Mouse (Mus musculus): Measurements from ENCODE around the gene Vti1a.
A peak's percentile ranks its signal among the peaks of the same experiment; 100 is the strongest.

Gene Vti1a

GRCm38 (mm10) chr19:55523340-55523739 lies 207.2 kb downstream of the Vti1a start:
- peak in 1 of 2 experiments; percentile 22 for DNase-seq (ENCODE audit: low spot score in 2 of 2)

GRCm38 (mm10) chr19:55524385-55524784 lies 208.3 kb downstream of the Vti1a start:
- DNase-seq (ENCODE audit: low spot score in 2 of 2), result no peak

DNA sequence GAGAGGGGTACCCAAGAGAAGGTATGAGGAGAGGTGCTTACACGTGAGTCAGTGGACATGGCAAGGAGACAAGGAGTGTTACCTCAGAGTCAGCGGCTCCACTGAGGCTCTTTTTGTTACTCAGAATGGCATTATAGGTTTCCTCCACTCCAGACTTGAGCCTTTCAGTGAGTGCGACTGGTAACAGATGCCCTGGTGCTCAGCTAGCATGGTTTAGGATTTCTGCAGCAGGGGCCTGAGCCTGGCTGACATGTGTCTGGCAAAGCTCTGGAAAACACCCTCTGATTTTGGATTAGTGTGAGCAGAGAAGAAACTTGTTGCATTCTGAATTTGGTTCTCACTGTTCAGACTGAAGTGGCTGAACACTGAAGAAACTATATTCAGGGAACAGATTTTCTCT lies 209.0 kb downstream of the Vti1a start:
- no peak for DNase-seq (ENCODE audit: low spot score in 2 of 2)

GRCm38 (mm10) chr19:55526717-55527235 lies 210.7 kb downstream of the Vti1a start:
- DNase-seq (ENCODE audit: low spot score in 2 of 2), result no peak

DNA sequence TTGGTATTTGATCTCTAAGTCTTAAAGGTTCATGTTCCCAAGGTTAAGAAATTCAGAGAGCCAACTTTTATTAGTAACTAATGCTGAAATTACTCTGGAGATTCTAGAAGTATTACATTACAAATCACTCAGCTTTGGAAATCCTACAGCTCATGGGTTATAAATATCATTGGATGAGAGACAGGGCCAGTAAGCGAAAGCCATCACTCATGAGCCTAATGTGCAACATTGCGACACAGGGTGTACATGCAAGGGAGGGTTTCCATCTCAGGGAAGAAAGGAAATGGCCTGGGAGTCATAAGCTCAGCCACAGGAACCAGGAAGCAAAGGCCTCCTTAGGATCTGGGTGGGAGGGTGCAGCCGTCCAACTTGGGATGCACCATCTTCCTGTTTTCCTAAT lies 213.9 kb downstream of the Vti1a start:
- no peak for DNase-seq (ENCODE audit: low spot score in 2 of 2)

DNA sequence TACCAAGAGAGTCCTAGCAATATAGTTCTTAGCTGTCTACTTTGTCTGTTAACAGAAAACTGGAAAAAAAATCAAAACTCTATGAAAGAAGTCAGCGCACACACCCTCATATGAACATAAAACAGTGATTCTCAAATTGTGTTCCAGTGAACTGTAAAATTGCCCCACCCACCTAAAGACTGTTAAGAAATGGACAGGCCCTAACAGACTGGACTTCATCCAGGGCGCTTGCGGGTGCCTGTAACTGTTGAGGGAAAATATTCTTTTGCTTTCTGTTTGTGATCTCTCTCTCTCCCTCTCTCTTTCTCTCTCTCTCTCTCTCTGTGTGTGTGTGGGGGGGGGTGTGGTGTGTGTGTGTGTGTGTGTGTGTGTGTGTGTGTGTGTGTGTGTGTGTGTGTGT lies 216.6 kb downstream of the Vti1a start:
- DNase-seq (ENCODE audit: low spot score in 2 of 2), result no peak

DNA sequence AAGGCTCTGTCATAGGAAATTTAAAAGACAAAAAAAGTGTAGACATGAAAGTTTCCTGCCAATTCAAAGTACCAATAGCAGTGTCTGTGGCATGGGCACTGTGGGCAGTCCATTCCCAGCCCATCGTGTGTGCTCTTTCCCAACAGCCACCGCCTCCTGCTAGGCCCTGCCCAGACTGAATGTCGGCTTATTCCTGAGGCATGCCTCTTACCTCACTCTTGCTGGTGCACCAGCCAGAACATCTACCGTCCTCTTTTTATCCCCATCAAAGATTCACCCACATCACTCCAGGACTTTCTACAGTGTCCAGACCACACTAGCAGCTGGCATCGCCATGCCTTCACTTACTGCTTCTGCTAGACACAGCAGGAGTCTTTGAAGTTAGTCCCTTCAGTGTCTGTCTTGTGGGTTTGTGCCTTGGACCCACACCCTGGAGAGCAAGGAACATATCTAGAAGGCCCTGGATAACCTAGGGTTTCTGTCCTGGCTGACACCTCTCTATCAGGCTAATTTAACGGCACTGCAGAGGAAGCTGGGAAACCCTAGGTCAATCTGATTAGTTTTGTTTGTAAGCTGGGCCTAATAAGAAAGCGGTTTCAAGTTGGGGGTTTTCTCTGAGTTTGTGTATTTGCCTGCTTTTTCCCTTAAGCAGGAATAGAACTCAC lies 220.3 kb downstream of the Vti1a start:
- DNase-seq (ENCODE audit: low spot score in 2 of 2), result no peak

DNA sequence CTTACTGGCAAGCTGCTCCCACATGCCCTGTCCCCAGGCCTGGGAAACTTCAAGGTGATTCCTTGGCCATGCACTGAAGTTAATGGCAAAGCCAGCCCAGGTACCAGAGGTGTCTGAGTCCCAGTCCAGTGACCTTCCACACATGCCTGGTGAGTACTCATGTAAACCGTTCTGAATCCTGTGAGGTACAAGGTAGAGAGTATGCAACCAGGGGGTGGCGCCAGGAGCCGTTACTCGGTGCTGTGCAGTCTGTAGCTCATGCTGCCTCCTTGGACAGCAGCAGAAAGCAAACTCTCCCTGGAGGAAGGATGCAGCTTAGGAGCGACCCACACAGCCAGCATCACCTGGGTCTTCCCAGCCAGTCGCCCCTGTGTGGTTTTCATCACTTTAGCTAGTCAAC lies 221.6 kb downstream of the Vti1a start:
- no peak for DNase-seq (ENCODE audit: low spot score in 2 of 2)

DNA sequence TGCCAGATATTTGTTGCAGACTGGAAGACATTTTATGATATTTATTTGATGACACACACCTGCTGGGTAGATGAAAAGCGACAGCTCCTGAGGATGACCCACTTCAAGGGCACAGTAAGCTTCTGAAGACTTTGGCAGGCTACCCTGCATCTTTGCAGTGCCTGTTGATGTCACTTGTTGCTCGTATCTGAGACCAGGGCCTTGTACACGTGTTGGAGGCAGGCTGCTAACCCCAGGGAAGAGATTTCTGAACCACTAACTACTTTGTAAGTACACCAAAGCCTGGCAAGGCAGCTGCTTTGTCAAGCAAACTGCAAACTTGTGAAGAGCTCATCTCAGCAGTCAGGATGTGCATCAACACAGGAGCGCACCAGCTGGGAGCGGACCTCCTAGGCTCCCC lies 225.5 kb downstream of the Vti1a start:
- no peak for DNase-seq (ENCODE audit: low spot score in 2 of 2)

DNA sequence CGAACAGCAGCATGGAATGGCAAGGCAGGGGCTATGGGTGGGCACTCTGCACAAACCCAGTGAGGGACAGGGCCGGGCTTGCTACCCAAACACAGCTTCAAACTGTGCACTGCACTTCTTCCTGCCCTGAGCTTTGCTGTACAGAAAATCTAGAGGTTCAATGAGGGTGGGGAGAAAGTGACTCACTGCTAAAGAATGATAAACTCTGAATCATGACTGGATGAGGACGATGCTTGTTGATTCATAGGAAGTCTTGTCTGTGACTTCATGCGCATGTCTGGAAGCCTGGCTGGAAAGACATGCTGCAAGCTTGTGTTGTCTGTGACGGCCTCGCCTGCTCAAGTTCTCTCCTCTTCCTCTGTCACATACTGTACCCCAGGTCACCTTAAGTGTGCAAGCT lies 226.4 kb downstream of the Vti1a start:
- no peak for DNase-seq (ENCODE audit: low spot score in 2 of 2)

DNA sequence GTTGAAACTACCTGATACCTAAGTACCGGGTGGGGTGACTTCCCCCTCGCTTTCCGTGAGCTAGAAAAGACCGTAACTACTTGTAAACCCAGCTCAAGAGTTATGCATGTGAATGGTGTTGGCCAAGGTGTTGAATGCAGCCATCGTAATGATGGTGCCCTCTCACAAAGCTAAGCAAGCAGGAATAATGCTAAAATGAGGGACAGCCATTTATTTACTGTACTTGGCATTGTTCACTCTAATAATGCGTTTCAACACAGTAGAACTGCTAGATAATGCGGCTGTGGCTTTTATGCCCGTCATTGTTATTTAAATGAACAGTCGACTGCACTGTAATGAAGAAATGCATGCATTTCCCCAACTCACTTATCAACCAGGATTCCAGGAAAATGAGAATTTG lies 227.1 kb downstream of the Vti1a start:
- no peak for DNase-seq (ENCODE audit: low spot score in 2 of 2)

DNA sequence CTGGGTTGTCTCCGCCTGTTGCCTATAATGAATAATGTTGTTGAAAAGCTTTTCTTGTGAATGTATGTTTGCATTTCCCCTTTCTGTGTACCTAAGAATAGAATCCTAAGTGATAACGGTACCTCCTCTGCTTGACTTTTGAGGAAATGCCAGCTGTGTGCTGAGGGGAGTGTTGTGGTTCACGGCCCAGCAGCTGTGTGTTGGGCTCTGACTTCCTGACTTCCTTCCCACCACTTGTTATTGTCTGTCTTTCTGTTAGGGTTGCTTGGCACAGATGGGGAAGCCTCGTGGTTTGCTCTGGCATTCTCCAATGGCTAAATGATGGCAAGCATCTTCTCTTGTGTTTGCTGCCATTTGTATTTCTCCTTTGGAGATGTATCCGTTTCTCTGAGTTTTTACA lies 228.4 kb downstream of the Vti1a start:
- DNase-seq (ENCODE audit: low spot score in 2 of 2), result no peak

- DNase-seq (ENCODE audit: low spot score in 2 of 2), result peak; percentile 51 to 64
These were observed 229.4 kb downstream of the Vti1a start for GRCm38 (mm10) chr19:55545529-55545928.

DNA sequence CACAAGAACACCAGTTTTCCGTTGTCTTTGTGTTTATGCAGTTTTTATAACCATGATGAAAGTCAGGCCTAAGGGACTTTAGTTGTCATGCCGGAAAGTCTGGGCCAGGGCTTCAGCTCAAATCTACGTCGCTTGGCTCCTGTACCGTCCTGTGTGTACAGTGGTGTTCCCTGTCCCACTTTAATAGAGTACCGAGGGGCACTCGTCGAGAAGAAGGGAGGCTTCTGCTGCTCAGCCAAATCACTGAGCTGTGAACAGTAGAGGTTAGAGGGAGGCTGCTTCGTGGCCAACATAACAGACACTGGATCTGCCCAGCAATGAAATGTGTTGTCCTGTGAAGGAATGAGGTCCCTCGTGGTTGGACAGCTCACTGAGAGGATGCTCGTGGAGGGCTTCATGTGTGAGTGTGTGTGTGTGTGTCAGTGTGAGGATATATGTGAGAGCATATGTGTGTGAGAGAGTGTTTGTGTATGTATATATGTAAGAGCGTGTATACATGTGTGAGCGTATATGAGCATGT lies 230.0 kb downstream of the Vti1a start:
- no peak for DNase-seq (ENCODE audit: low spot score in 2 of 2)

GRCm38 (mm10) chr19:55548206-55548605 lies 232.1 kb downstream of the Vti1a start:
- no peak for DNase-seq (ENCODE audit: low spot score in 2 of 2)

GRCm38 (mm10) chr19:55548656-55549055 lies 232.6 kb downstream of the Vti1a start:
- DNase-seq (ENCODE audit: low spot score in 2 of 2), result no peak

GRCm38 (mm10) chr19:55550176-55550575 lies 234.1 kb downstream of the Vti1a start:
- DNase-seq (ENCODE audit: low spot score in 2 of 2), result no peak

DNA sequence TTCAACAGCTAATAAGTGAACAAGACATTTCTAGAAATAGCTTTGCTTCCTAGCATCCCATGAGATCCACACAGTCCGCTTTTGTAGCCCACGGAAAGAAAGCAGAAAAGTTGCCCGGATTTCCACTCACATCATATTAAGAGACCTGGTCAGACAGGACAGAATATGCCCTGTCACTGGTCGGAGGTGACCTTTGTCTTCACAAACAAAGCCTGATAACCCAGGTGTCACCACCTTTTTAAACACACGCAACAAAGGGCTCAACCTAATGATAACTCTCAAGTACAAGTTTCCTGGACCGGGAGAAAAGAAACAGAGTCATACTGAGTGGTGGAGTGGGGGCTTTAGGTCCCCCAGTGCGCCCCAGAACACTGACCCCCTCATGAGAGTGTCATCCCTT lies 236.2 kb downstream of the Vti1a start:
- no peak for DNase-seq (ENCODE audit: low spot score in 2 of 2)

DNA sequence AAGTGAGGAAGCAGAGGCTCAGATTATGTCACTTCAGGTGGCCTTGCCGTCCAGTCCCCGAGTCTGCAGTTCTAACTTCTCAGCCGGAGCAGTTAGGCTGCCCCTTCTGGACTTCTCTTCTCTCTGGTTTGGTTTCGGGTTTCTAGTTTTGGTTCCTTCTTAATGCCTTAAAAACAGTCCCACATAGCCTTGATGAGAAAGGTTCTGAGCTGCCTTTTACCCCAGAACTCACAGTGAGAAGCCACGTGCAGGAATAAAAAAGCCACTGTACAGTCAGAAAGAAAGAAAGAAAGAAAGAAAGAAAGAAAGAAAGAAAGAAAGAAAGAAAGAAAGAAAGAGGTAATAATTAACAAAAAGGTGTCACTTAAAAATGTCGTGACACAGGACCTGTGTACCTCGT lies 236.8 kb downstream of the Vti1a start:
- no peak for DNase-seq (ENCODE audit: low spot score in 2 of 2)

- DNase-seq (ENCODE audit: low spot score in 2 of 2), result no peak
These were observed 238.2 kb downstream of the Vti1a start for GRCm38 (mm10) chr19:55554295-55554694.

DNA sequence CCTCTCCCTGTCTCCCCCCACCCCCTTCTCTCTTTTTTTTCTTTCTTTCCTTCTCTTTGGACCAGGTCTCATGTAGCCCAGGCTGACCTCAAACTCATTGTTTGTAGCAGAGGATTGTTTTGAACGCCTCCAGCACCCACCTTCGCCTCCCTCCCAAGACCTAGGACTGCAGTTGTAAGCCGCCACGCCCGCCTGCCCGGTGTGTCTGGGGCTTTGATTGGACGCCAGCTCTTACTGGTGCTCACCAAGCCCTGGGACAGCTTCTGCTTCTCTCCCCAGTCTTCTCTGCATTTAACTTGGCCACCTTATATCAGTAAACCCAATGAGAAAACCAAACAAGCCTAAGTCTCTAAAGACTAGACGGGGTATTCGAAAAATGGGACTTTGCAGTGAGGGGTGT lies 238.6 kb downstream of the Vti1a start:
- DNase-seq (ENCODE audit: low spot score in 2 of 2), result no peak

DNA sequence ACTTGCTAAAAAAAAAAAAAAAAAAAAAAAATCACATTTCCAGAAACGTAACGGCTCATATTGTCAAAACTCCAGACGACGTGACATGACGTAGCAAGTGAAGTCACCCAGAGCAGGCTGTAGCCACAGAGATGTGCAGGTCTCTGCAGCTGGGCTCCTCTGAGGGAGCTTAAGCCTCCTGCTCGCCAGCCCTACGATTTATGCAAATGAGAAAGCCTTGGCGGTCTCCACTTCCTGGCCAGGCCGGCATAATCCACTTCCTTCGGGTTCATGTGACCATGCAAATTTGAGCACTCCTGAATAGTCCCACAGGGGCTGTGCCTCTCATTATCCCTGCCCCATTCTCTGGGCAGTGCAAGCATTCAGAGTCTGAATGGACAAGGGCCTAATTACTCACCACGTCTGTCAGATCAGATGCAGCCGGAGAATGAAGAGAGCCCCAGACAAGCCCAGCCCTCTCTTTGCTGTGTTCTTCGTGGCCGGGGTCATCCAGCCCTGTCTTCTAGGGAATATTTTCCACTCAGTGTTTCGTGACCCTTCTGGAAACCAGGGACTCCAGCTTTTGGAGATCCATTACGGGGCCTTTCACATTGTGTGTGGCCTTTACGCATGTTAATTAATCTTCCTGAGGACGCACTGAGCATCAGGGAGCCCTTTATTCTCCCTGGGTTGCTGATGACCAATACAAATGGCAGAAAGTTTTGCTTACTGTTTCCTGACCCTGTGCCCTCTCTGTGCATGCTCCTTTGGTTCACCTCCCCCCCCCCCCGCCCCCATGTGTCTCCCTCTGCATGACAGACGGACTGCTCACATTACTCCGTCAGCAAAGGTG lies 240.3 kb downstream of the Vti1a start:
- DNase-seq (ENCODE audit: low spot score in 2 of 2), result no peak

- DNase-seq (ENCODE audit: low spot score in 2 of 2), result no peak
These were observed 243.2 kb downstream of the Vti1a start for GRCm38 (mm10) chr19:55559331-55559730.
